In genomic region chr11:11932102-11932789, GRCm38 (mm10) we compare ENCODE assay signal across 10 mouse cellular contexts. TPM values are rescaled to one million over a fixed set of nuclear protein-coding genes. Genes with fewer than 3 reads are reported as not detected.
DNase-seq lines count a peak whose midpoint lies in the region; ATAC-seq and TF ChIP-seq lines count a peak whose summit lies in the region.
"Had no signal": no experiment of that assay in that cellular context is flagged by ENCODE, and none has a peak within 500 bp of the region (broad histone marks: within the 10 kb centered on the region; RNA-seq: fewer than 3 reads in every experiment).

No protein-coding gene starts in this region.

- no peak overlapping the region for H3K9ac ChIP-seq in embryonic facial prominence, embryonic 14.5 days (ENCODE audit: low read depth, low read length)
- no peak overlapping the region for H3K9ac ChIP-seq in heart, embryonic 15.5 days
- H3K9ac ChIP-seq in lung, postnatal 0 days (replicated peaks; ENCODE audit: low read depth): no peak overlapping the region

- TF ChIP-seq EP300 in lung, postnatal 0 days (IDR thresholded peaks at IDR 0.05): no peak

- TF ChIP-seq CTCF in lung, postnatal 0 days (IDR thresholded peaks at IDR 0.05): no peak

- H3K27ac ChIP-seq in heart, embryonic 10.5 days: peak overlapping the region; percentile 38
- no peak overlapping the region; the same call in 1 of the 2 replicates for H3K27ac ChIP-seq in embryonic facial prominence, embryonic 14.5 days (replicated peaks; ENCODE audit: low read depth, low read length)
- peak overlapping the region; percentile 62 for H3K27ac ChIP-seq in heart, embryonic 15.5 days
- no peak overlapping the region for H3K27ac ChIP-seq in lung, postnatal 0 days (ENCODE audit: low read length)

- H3K36me3 ChIP-seq in heart, embryonic 10.5 days: peaks cover 81% of the 10 kb centered on the region
- H3K36me3 ChIP-seq in embryonic facial prominence, embryonic 14.5 days (ENCODE audit: control insufficient read depth, insufficient read depth, low read length): peaks cover 75% of the 10 kb centered on the region
- H3K36me3 ChIP-seq in heart, embryonic 15.5 days: peaks cover 64% of the 10 kb centered on the region
- H3K36me3 ChIP-seq in lung, postnatal 0 days (ENCODE audit: insufficient read depth, low read length): peaks cover 10% of the 10 kb centered on the region; the same call in 1 of the 2 replicates

- DNase-seq in heart, embryonic 10.5 days (ENCODE audit: low spot score): no peak
- DNase-seq in heart, postnatal 14 days: no peak
- no peak for DNase-seq in embryonic facial prominence, embryonic 14.5 days (ENCODE audit: low spot score)
- DNase-seq in lung, postnatal 0 days (ENCODE audit: low spot score): peak; percentile 40
- no peak for DNase-seq in kidney, postnatal 25 days
- DNase-seq in adrenal gland, adult 8-10 months: no peak
- DNase-seq in kidney, adult 9 months: no peak
- DNase-seq: cerebellum, postnatal 10 days; kidney, postnatal 14 days had no signal

- no peak overlapping the region for H3K4me3 ChIP-seq in heart, embryonic 10.5 days
- no peak overlapping the region for H3K4me3 ChIP-seq in embryonic facial prominence, embryonic 14.5 days (ENCODE audit: low read depth, low read length)
- H3K4me3 ChIP-seq in heart, embryonic 15.5 days: no peak overlapping the region
- H3K4me3 ChIP-seq in lung, postnatal 0 days (ENCODE audit: low read depth, low read length): no peak overlapping the region

- WGBS in heart, embryonic 10.5 days: 67% methylated on average over 11 of the region's 11 CpGs
- WGBS in embryonic facial prominence, embryonic 14.5 days: 72% methylated on average over 11 of the region's 11 CpGs
- WGBS in heart, embryonic 15.5 days: 54% methylated on average over 11 of the region's 11 CpGs
- WGBS in lung, postnatal 0 days: 64% methylated on average over 11 of the region's 11 CpGs

- H3K4me2 ChIP-seq in embryonic facial prominence, embryonic 14.5 days (ENCODE audit: low read depth, low read length): no peak overlapping the region
- H3K4me2 ChIP-seq in heart, embryonic 15.5 days: no peak overlapping the region
- H3K4me2 ChIP-seq in lung, postnatal 0 days (replicated peaks; ENCODE audit: low read depth, low read length): no peak overlapping the region

- H3K9me3 ChIP-seq in heart, embryonic 10.5 days: no peaks in the 10 kb centered on the region
- H3K9me3 ChIP-seq in embryonic facial prominence, embryonic 14.5 days (ENCODE audit: control insufficient read depth, low read length): no peaks in the 10 kb centered on the region
- no peaks in the 10 kb centered on the region for H3K9me3 ChIP-seq in heart, embryonic 15.5 days (replicated peaks)
- H3K9me3 ChIP-seq in lung, postnatal 0 days (ENCODE audit: low read length): no peaks in the 10 kb centered on the region

- intact Hi-C loops in heart, postnatal 14 days (cut with DNase I): no loop called here

- H3K4me1 ChIP-seq in heart, embryonic 10.5 days: peaks cover 13% of the 10 kb centered on the region
- 0 out of 2 replicates have a peak, but pooled peaks cover 4% of the 10 kb centered on the region for H3K4me1 ChIP-seq in embryonic facial prominence, embryonic 14.5 days (ENCODE audit: control insufficient read depth, insufficient read depth, low read length)
- peaks cover 15% of the 10 kb centered on the region for H3K4me1 ChIP-seq in heart, embryonic 15.5 days (replicated peaks)
- no peaks in the 10 kb centered on the region for H3K4me1 ChIP-seq in lung, postnatal 0 days (ENCODE audit: insufficient read depth, low read depth, low read length)

- 0 out of 2 replicates have a peak, but pooled peaks have one; percentile 14 for ATAC-seq in embryonic facial prominence, embryonic 14.5 days (ENCODE audit: low read depth)
- ATAC-seq in heart, embryonic 15.5 days (replicated peaks; ENCODE audit: insufficient number of reproducible peaks, insufficient read depth, low FRiP score, low read depth): no peak; the same call in 1 of the 2 replicates
- ATAC-seq in lung, postnatal 0 days: peak; percentile 59

- H3K27me3 ChIP-seq in heart, embryonic 10.5 days (ENCODE audit: insufficient read depth, poor library complexity, severe bottlenecking): no peaks in the 10 kb centered on the region
- no peaks in the 10 kb centered on the region for H3K27me3 ChIP-seq in embryonic facial prominence, embryonic 14.5 days (replicated peaks; ENCODE audit: control insufficient read depth, insufficient read depth, low read length)
- H3K27me3 ChIP-seq in heart, embryonic 15.5 days: no peaks in the 10 kb centered on the region
- no peaks in the 10 kb centered on the region for H3K27me3 ChIP-seq in lung, postnatal 0 days (replicated peaks; ENCODE audit: insufficient read depth, low read length)

RNA-seq across cellular contexts. Expression of gene Ddc, which starts 34.3 kb away (rescaled TPM):
- 34.5 and 42.8 TPM in 2 replicates for polyA plus RNA-seq in heart, embryonic 10.5 days (2016; fragmentation: Nextera tagmentation; extraction: Ambion mirVana)
- 1 to 10 TPM; 3.1 to 5.8 TPM for total RNA-seq in heart, postnatal 14 days (2021)
- 32.5 and 48.4 TPM in 2 replicates for polyA plus RNA-seq in embryonic facial prominence, embryonic 14.5 days (2014; fragmentation: Nextera tagmentation; extraction: Ambion mirVana)
- polyA plus RNA-seq in heart, embryonic 15.5 days (2015; fragmentation: Nextera tagmentation; extraction: Ambion mirVana): 92.1 and 115 TPM in 2 replicates
- polyA plus RNA-seq in lung, postnatal 0 days (2015; fragmentation: Nextera tagmentation; extraction: Ambion mirVana): 12.4 and 17.6 TPM in 2 replicates
- total RNA-seq in adrenal gland, adult 8-10 months (2022): 100 to 1,000 TPM in 2 of 4 experiments, 10 to 100 TPM in 2; 75.6 to 147 (median 95.4) TPM

Comparison
In these comparisons a context has a peak if more than half of its experiments do, and no peak if none do; other contexts are left out.
1. H3K27ac ChIP-seq: peak in heart, embryonic 10.5 days (single experiment) and heart, embryonic 15.5 days (single experiment); none in embryonic facial prominence, embryonic 14.5 days (single experiment) and lung, postnatal 0 days (single experiment).